Mouse (Mus musculus): Measurements from ENCODE around the gene Fgfr2.

GRCm38 (mm10) chr7:132892806-132893205, 230.3 kb downstream of the Fgfr2 start:
- TF ChIP-seq CTCF (IDR thresholded peaks at IDR 0.05; ENCODE audit: borderline replicate concordance, extremely low read depth, insufficient read depth, insufficient read length) (no peak), POLR2A (IDR thresholded peaks at IDR 0.05; ENCODE audit: borderline replicate concordance, extremely low read depth, insufficient read depth, insufficient read length, poor library complexity, severe bottlenecking) (no peak)

All from brain, embryonic 14.5 days (tissue).